Mouse (Mus musculus) stomach, embryonic 14.5 days (tissue): ENCODE data around the gene Cpn2. TPM values are rescaled to one million over a fixed set of nuclear protein-coding genes. Genes with fewer than 3 reads are reported as not detected.

ENCODE experiments used
- ATAC-seq: fragments of 200-750 bp; cut with Nextera tagmentation; 2 replicates; pipeline ENCODE4 v1.8.0; 2017; ENCODE audit warnings: low read depth, moderate TSS enrichment; ENCODE audit not compliant: insufficient number of reproducible peaks, insufficient read depth, low FRiP score
- H3K27ac ChIP-seq: fragments of 300-500 bp; sonication (generic); 2 replicates; pipeline ENCODE4 v1.5.1; 2014; ENCODE audit warnings: mild to moderate bottlenecking, low read length, moderate library complexity, mixed read lengths
- H3K27me3 ChIP-seq: fragments of 300-500 bp; sonication (generic); 2 replicates; pipeline ENCODE4 v1.6.1; 2014; ENCODE audit warnings: low read length, control low read depth, mixed read lengths; ENCODE audit not compliant: control insufficient read depth, insufficient read depth
- H3K36me3 ChIP-seq: fragments of 300-500 bp; sonication (generic); 2 replicates; pipeline ENCODE4 v1.6.1; 2014; ENCODE audit warnings: mild to moderate bottlenecking, control low read depth, low read length, moderate library complexity, mixed read lengths; ENCODE audit not compliant: control insufficient read depth, insufficient read depth
- H3K4me1 ChIP-seq: fragments of 300-500 bp; sonication (generic); 2 replicates; pipeline ENCODE4 v1.6.1; 2014; ENCODE audit warnings: low read length, control low read depth, mixed read lengths; ENCODE audit not compliant: control insufficient read depth, insufficient read depth
- H3K4me2 ChIP-seq: fragments of 300-500 bp; sonication (generic); replicated peaks from 2 replicates; pipeline ENCODE4 v1.6.1; 2014; ENCODE audit warnings: low read depth, low read length, control low read depth
- H3K4me3 ChIP-seq: fragments of 300-500 bp; sonication (generic); 2 replicates; pipeline ENCODE4 v1.5.1; 2014; ENCODE audit warnings: low read depth, low read length, control low read depth
- H3K9ac ChIP-seq: fragments of 300-500 bp; sonication (generic); replicated peaks from 2 replicates; pipeline ENCODE4 v1.6.1; 2014; ENCODE audit warnings: low read depth, mild to moderate bottlenecking, control low read depth, low read length, moderate library complexity, mixed read lengths
- H3K9me3 ChIP-seq: fragments of 300-500 bp; sonication (generic); 2 replicates; pipeline ENCODE4 v1.6.1; 2016; ENCODE audit warnings: low read depth, low read length, control low read depth; ENCODE audit not compliant: control insufficient read depth
- WGBS: fragments of 180-500 bp; shearing (Covaris S2); extraction: QIAGEN DNeasy Blood & Tissue Kit; methylation state at CpG from one replicate; pipeline ENCODE4 v1.1.7; 2014; 5-methylcytosine and 5-hydroxymethylcytosine counted together
- polyA plus RNA-seq: library from polyadenylated mRNA; unstranded; fragments of >200 nt; fragmentation: Nextera tagmentation; extraction: Ambion mirVana; gene quantifications from 2 replicates; pipeline ENCODE4 v1.2.1, GENCODE M21; 2014

Gene Cpn2
- polyA plus RNA-seq, 1 experiment from 2014 or later = not detected

GRCm38 (mm10) chr16:30285701-30286100 is 18.4 kb upstream of the Cpn2 start:
- Histone ChIP-seq H3K4me3 (no peak overlapping the region), H3K36me3 (no peaks in the 10 kb centered on the region), H3K4me1 (peaks cover 9% of the 10 kb centered on the region; the same call in 1 of the 2 replicates), H3K27me3 (peaks cover 7% of the 10 kb centered on the region; the same call in 1 of the 2 replicates), H3K4me2 (no peak overlapping the region), H3K27ac (no peak overlapping the region), H3K9me3 (no peaks in the 10 kb centered on the region), H3K9ac (no peak overlapping the region)
- WGBS = 67% methylated on average over 4 of the region's 4 CpGs
- ATAC-seq = no peak

- peaks cover 7% of the 10 kb centered on the region; the same call in 1 of the 2 replicates for H3K27me3 ChIP-seq
- H3K9ac ChIP-seq = no peak overlapping the region
- WGBS = 2% methylated on average over 15 of the region's 15 CpGs
- H3K27ac ChIP-seq = no peak overlapping the region
- peak overlapping the region; percentile 51 for H3K4me2 ChIP-seq
- no peaks in the 10 kb centered on the region for H3K9me3 ChIP-seq
- H3K4me3 ChIP-seq = 0 out of 2 replicates have a peak overlapping the region, but pooled peaks have one; percentile 2
- H3K4me1 ChIP-seq = peaks cover 9% of the 10 kb centered on the region; the same call in 1 of the 2 replicates
- no peak for ATAC-seq
- H3K36me3 ChIP-seq = no peaks in the 10 kb centered on the region
Observed at GRCm38 (mm10) chr16:30283743-30284337, 16.5 kb upstream of the Cpn2 start.

DNA sequence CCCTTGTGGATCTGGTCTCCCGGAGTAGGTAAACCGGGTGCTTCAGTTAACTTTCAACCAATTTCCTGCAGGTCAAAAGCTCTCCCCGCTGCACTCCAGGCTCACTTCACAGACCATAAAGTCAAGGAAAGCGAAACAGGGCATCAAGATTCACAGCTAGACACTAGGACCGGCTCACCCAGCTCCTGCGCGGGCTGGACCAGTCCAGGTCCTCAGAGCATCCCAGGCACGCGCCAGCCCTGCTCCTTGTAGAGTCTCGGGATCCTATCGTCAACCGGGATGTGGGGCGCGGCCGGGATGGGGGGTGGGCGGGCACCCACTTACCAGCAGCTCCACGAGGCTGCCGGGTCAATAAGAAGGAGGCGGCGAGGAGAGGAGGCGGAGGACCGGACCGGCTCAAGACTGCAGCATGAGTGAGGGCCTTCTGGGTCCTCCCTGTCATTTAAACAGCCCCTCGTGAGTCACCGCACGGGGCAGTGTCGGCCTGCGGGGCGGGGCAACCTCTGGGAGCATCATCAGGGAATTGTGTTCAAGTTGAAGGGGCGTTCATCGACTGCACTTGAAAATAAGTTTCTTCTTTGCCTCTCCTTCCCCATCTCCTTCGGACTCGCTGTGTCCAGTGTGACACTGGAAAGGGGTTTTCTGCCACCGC is 15.7 kb upstream of the Cpn2 start, which contains the start of gene Lrrc15:
TSS of gene Lrrc15 (minus strand) at position 413 of the 652 bp plus-strand sequence.
- Histone ChIP-seq H3K9me3 (no peaks in the 10 kb centered on the region), H3K4me2 (peak within 1 kb of the TSS; percentile 51), H3K36me3 (no peaks in the 10 kb centered on the region), H3K27ac (no peak within 1 kb of the TSS), H3K27me3 (peaks cover 7% of the 10 kb centered on the region; the same call in 1 of the 2 replicates), H3K4me1 (peaks cover 9% of the 10 kb centered on the region; the same call in 1 of the 2 replicates), H3K4me3 (peak within 1 kb of the TSS; percentile 16; the same call in 1 of the 2 replicates), H3K9ac (no peak within 1 kb of the TSS)
- 9% methylated on average over 34 of the region's 34 CpGs for WGBS
- ATAC-seq = no peak; the same call in 1 of the 2 replicates

- peaks cover 9% of the 10 kb centered on the region; the same call in 1 of the 2 replicates for H3K4me1 ChIP-seq
Observed at GRCm38 (mm10) chr16:30280676-30281297, 13.5 kb upstream of the Cpn2 start.

DNA sequence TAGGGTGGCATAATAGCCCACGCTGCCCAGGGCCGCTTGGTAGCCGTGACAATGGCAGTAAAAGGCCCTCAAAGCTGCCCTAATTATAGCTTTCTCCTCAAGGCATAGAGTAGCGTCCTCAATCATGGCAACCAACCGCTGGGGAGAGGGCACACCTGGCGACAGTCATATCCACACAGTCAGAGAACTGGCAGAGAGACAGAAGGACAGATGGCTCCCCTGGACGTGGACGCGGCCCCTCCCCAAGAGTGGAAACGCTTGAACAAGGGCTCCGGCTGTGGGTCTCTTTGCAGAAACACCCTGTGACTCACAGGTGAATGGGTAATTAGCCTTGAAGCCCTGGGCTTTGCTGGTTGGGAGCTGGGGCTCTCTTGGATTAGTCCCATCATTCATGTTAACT is 11.1 kb upstream of the Cpn2 start:
- no peak for ATAC-seq
- H3K4me3 ChIP-seq = no peak overlapping the region
- WGBS = 77% methylated on average over 11 of the region's 11 CpGs
- peaks cover 9% of the 10 kb centered on the region; the same call in 1 of the 2 replicates for H3K4me1 ChIP-seq
- no peak overlapping the region for H3K4me2 ChIP-seq
- H3K36me3 ChIP-seq = no peaks in the 10 kb centered on the region
- H3K27me3 ChIP-seq = peaks cover 7% of the 10 kb centered on the region; the same call in 1 of the 2 replicates
- H3K9ac ChIP-seq = no peak overlapping the region
- H3K27ac ChIP-seq = no peak overlapping the region
- no peaks in the 10 kb centered on the region for H3K9me3 ChIP-seq

More at GRCm38 (mm10) chr16:30280676-30281297, 13.5 kb upstream of the Cpn2 start:
- Histone ChIP-seq H3K9ac (no peak overlapping the region), H3K36me3 (no peaks in the 10 kb centered on the region), H3K27me3 (peaks cover 7% of the 10 kb centered on the region; the same call in 1 of the 2 replicates), H3K27ac (no peak overlapping the region), H3K4me2 (no peak overlapping the region), H3K9me3 (no peaks in the 10 kb centered on the region), H3K4me3 (no peak overlapping the region)
- WGBS = 15% methylated on average over 4 of the region's 4 CpGs
- ATAC-seq = no peak

GRCm38 (mm10) chr16:30275558-30276340 is 8.4 kb upstream of the Cpn2 start:
- WGBS = 72% methylated on average over 15 of the region's 15 CpGs
- no peaks in the 10 kb centered on the region for H3K9me3 ChIP-seq
- H3K27ac ChIP-seq = no peak overlapping the region
- no peak overlapping the region for H3K4me2 ChIP-seq
- no peaks in the 10 kb centered on the region for H3K27me3 ChIP-seq
- H3K9ac ChIP-seq = no peak overlapping the region
- H3K4me1 ChIP-seq = peaks cover 10% of the 10 kb centered on the region; the same call in 1 of the 2 replicates
- ATAC-seq = no peak
- no peaks in the 10 kb centered on the region for H3K36me3 ChIP-seq
- no peak overlapping the region for H3K4me3 ChIP-seq

DNA sequence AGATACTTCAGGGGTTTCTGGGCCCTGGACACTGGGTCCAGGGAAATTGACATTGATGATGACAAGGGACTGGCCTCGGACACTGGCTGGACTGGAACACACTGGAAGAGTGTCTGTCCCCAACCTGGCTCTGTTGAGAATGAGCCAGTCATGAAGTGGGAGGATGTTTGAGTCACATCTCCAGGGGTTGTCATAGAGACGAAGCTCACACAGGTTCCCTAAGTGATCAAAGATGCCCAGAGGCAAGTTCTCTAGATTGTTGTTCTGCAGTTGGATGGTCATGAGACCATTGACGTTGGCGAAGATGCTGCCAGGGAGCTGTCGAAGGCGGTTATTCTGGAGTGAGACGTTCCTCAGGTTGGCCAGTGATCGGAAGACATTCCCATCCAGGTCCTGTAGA is 5.8 kb upstream of the Cpn2 start:
- WGBS = 93% methylated on average over 8 of the region's 8 CpGs
- Histone ChIP-seq H3K9ac (no peak overlapping the region), H3K36me3 (no peaks in the 10 kb centered on the region), H3K27me3 (no peaks in the 10 kb centered on the region), H3K4me3 (no peak overlapping the region), H3K4me2 (no peak overlapping the region), H3K9me3 (no peaks in the 10 kb centered on the region), H3K4me1 (peaks cover 10% of the 10 kb centered on the region; the same call in 1 of the 2 replicates), H3K27ac (no peak overlapping the region)
- ATAC-seq = no peak
